Mouse (Mus musculus): ENCODE results near the gene Poglut1. TPM values are rescaled to one million over a fixed set of nuclear protein-coding genes. Genes with fewer than 3 reads are reported as not detected.

The Poglut1 gene
- total RNA-seq (2021) = 1 to 10 TPM; 7.5 to 9.4 TPM
- long read RNA-seq, experiment 1, transcript Poglut1-201 (11 exons, 2,758 nt) = major isoform, 27 of 33 reads
- long read RNA-seq, experiment 1, partial matches to known transcripts = 0 of 33 reads
- long read RNA-seq, experiment 1, other reads (novel, unspliced or antisense) = 3 of 33 reads
- long read RNA-seq, experiment 2, transcript Poglut1-201 (11 exons, 2,758 nt) = major isoform, 17 of 22 reads
- long read RNA-seq, experiment 2, partial matches to known transcripts = 2 of 22 reads
- long read RNA-seq, experiment 2, other reads (novel, unspliced or antisense) = 1 of 22 reads

DNA sequence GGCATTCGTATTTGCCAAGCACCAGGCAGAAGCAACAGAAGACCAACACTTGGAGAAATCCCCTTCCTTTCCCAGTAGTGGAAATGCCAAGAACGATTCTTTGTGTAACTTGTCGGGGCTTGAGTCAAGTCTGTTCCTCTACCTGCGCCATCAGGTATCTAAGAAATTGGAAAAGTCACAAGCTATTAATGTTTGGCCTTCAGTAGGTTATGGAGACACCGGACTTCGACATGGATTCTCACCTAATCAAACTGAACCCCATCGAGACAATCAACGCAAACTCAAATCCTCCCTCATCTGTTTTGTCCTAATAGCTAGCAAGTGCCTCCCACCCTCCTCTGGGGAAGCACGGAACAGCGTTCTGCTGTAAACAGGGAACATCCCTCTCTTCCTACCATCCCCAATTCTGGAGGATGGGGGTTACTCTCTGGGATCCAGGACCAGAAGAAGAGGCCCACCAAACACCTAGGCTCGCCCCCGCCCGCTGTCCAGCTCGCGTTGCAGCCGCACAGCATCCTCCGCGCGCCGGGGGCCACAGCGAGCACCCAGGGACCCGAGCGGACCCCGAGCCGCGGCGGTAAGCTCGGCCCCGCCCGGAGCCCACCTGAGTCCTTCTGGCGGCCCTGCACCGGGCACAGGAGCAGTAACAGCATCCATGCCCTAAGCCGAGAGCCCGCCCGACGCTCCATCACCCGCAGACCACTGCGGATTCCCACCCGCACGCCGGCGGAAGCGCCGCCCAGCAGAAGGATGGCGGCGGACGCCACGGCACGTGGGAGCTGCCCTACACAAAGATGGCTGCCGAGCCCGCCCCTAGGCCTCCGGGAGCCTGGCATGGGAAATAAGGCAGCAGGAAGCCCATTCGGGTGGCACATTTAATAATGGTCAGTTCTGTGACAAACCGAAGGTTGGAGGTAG lies at the start of gene Poglut1:
Poglut1 (minus strand) TSS at position 780 of the 918 bp plus-strand sequence.
- peak; percentile 69 for DNase-seq (ENCODE audit: low spot score)

DNA sequence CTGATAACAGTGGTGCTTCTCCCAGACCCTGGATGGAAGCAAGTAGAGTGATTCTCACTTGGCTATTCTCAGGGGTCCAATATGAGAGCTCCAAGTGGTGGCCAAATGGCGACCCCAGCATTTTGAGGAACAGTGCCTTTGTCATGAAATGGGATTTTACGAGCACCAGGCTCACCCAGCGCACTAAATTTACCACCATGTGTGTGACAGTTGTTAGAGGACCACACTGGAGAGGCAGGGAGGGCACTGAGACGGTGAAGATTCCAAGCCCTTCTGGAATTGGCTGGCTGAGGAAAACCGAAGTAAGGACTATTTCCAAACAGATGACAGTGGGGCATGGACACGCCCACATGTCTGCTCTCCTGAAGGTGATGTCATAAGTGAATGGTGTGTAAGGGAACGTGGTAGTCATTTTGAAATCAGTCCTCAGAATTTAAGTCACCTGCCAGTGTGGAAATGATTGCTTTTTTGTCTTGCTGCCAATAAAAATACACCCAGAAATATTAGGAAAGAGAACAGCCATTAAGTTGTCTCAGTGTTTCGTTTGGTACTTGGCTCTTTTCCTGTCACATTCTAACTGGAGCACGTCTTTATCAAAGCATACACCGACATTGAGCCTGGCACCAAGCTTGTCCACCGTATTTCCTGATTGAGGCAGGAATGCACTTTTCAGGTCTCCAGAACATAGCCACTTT lies 49.1 kb upstream of the Poglut1 start:
- no peak for DNase-seq (ENCODE audit: low spot score)

DNA sequence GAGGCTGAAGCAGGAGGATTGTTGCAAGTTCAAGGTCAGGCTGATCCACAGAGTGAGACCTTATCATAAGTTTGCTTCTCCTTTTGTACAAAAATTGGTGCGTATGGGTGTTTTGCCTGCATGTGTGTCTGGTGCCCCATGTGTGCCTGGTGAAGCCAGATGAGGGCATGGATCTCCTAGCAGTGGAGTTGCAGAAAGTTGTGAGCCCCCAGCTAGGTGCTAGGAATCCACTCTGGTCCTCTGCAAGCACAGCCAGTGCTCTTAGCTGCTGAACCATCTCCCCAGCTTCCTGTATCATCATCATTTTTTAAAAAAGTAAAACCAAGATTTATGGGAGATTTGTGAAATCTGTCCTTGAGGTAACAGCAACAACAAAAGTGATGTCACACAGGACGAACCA lies 46.6 kb upstream of the Poglut1 start:
- no peak for DNase-seq (ENCODE audit: low spot score)

DNA sequence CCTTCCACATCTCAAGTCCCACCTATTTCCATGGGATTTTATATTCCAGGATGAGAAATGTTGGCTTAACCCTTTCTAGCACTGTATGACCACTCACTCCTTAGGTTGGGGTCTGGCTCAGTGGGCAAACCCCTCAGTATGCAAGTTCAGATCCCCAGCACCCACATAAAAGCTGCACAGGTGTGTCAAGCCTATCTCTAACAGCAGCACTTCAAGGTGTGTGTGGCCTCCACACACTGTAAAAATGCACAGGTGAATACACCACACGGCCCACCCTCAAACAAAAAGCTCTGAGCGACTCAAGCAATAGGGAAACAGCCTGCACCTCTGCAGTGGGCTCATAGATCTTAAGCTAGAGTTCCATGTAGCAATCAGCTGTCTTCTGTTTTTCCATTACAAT lies 46.0 kb upstream of the Poglut1 start:
- DNase-seq (ENCODE audit: low spot score) = no peak

DNA sequence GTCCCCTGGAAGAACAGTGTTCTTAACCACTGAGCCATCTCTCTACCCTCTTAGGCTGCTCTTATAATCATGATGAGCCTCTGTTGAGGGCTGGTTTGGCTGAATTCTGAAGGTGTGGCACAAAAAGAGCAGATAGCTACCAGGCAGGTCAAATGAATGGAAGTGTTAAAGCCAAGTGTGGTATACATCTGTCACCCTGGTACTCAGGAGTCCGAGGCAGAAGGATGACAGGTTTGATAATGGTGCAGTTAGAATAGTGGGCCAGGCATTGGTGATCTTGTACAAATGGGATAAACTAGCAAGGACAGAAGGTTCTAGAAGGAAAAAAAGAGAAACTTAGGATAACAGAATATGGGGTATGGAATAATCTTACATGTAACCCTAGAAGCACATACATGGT lies 44.4 kb upstream of the Poglut1 start:
- DNase-seq (ENCODE audit: low spot score) = no peak

DNA sequence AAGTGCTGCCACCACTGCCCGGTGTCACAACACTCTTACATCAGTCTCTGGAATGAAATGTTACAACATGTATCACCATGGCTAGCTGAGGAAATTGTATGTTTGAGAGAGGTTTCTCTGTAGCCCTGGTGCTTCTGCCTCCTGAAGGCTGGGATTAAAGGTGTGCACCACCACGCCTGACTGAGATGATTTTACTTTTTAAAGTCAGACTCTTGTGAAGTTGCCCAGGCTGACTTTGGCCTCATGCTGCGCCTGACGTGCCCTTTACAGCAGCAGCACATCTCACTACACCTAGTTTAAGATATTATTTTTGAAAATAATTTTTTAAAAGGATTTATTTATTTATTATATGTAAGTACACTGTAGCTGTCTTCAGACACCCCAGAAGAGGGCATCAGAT lies 42.9 kb upstream of the Poglut1 start:
- no peak for DNase-seq (ENCODE audit: low spot score)

DNA sequence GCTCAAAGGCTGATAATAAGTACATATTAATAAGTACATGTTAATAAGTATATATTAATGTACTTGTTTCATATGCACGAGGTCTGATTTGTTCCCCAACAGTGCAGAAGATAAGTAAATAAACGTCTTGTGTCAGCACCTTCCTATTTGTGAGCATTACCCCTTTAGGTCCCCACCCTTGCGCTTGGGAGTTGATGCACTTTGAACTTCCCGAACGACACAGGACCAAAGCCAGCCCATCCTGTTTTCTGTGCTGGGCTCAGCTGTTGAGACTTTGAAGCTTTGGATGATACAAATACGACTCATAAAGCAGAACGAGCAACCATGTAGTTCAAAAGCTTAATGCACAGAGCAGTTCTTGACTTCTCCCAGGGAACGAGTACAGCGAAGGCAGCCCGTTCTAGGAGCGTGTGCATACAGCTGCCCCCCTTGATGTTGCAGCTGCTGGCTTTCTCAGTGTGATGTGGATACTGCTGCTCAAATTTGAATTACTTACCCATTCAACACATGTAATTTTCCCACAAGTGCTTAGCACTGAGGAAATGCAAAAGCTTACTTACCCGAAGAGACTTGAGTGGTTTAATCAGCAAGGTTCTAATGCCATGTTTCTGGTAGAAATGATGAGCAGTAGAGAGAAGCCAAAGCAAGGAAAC lies 42.1 kb upstream of the Poglut1 start:
- DNase-seq (ENCODE audit: low spot score) = no peak

DNA sequence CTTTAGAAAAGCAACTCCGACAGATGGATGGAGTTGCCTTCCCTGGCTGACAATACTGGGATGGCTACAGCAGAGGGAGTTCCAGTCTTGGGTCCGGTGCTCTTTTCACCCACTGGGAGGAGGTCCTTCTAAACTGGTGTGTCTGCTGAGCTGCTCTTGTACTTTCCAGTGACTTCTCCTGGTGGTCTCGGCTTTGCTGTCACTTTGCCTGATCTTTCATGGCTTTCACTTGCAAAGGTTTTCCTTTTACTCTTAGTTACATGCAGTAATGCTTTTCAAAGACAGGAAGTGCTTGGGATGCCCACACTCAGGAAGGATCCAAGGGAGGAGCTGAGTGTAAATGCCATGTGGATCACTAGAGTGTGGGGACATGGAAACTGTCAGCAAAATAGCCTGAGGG lies 41.4 kb upstream of the Poglut1 start:
- DNase-seq (ENCODE audit: low spot score) = no peak

DNA sequence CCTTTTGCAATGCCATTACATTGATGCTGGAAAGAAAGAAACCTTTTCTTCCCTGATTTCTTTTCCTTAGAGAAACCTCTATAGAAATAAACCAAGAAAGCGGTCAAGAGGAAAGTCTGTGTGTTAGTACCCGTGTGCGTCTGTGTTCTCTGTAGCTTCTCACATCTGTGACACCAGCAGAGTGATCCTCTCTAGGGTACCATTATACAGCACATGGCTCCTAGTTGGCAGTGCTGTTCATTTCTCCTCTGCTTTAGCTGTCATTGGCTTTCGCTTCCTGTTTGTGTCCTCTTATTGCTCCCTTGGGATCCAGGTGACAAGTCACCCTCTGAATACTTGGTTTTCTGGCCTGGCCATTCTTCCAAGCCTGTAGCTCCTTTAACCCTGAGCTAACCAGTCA lies 37.5 kb upstream of the Poglut1 start:
- DNase-seq (ENCODE audit: low spot score) = no peak

DNA sequence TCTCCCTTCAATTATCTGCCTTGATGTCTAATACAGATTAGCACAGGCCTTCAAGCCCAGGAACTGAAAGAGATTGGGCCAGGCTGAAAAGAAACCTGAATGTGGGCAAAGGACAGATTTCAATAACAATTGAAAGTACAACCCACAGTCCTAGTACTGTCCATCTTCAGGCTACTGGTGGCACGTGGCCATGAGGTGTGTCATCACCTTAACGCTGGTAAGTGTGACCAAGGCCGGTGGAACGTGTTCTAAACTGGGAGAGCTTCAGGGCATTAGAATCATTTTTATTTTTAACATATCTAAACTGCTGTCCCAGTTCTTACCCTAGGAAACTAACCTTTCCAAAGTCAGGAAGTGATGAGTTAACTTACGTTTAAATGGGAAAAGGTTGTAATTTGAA lies 37.1 kb upstream of the Poglut1 start:
- DNase-seq (ENCODE audit: low spot score) = no peak

DNA sequence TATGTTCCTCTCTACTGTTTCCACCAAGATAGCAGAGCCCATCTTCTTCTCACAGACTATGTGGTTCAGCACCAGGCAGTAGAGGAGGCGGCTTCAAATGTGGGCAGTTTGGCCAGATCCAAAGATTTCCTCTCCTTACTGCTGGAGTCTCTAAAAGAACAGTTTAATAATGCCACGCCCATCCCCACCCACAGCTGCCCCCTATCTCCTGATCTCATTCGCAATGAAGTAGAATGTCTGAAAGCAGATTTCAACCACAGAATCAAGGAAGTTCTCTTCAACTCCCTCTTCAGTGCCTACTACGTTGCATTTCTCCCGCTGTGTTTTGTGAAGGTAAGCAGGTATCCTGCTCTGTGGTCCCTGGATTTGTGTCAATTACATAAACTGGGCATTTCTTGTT lies 35.1 kb upstream of the Poglut1 start:
- DNase-seq (ENCODE audit: low spot score) = no peak

DNA sequence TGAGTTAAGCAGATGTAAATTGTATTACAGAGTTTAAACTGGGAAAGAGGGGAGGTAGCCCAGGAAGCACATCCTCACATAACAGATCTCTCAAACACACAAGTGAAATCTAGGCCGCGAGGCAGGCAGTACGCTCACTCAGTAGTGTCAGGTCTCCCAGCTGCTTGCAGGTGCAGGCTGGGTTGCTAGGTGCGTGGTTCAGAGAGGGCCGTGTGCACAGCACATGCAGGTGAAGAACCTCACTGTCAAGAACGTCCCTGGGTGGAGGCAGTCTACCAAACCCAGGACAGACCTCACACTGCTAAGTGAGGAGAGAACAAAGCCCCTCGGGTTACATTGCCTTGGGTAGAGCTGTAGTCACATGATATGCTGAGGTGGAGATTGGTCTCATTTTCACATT lies 34.7 kb upstream of the Poglut1 start:
- no peak for DNase-seq (ENCODE audit: low spot score)

DNA sequence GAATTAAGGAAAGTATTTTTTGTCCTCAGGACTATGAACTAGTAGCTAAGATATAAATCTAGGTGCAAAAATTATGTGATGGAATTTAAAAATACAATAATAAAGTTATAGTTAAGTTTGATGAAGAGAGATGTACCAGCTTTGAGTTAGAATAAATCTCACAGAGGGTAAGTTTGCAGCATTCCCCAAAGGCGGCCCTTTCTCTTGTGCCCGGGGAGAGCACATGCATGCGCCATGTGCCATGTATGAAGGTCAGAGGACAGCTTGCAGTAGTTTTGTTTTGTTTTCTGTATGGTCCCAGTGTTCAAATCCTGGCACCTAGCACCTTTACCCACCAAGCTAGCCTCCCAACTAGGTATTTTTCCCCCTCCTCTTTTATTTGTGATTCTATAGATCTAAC lies 21.4 kb upstream of the Poglut1 start:
- no peak for DNase-seq (ENCODE audit: low spot score)

DNA sequence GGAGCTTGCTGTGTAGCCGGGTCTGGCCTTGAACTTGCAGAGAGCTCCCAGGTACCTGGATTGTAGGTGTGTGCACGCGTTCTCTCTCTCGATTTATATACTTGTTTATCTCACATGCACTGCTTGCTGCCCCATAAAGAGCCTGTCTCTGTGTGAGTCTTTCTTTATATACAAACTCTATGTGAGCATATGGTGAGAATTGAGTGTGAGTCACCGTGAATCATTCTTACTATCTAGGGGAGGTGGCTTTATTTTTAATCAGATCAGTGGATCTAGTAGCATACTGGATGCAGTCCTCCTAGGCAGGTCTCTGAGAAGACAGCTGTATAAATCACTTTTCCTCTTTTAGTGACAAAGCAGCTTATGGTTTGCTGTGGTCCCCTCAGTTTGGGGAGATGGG lies 18.1 kb upstream of the Poglut1 start:
- DNase-seq (ENCODE audit: low spot score) = no peak

DNA sequence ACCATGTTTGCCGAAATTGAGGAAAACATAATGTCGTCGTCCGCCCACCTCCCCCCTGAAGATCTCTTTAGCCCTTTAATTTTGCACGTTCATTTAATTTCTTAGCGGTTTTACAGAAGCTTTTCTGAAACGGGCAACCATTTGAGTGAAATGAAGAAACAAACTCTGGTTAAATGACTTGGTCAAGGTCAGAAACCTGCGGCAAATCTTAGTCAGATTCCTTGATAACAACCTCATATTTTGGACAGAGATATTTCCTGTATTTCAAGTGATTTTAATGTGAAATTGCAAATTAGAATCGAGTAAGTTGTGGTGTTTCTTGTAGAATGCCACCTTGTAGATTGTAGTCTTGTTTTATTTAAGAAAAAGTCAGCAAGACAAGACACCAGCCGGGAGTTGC lies 13.5 kb upstream of the Poglut1 start:
- no peak for DNase-seq (ENCODE audit: low spot score)

DNA sequence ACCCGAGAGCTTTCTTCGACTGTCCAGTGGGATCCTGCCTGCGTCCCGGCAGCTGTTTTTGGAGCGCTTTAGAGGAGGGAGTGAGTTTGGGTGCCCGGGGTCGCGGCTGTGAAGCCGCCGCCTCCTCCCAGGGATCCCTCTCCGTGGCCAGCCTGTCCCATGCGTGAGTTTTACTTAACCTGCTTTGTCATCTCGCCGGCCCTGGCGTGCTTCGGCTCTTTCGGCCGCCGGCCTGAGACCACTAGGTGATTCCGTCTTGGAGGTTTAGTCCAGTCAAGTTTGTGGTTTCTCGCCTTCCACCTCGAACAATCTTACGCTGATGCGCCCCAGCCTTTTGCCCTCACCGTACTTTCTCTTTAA lies 12.9 kb upstream of the Poglut1 start:
- DNase-seq (ENCODE audit: low spot score) = no peak

DNA sequence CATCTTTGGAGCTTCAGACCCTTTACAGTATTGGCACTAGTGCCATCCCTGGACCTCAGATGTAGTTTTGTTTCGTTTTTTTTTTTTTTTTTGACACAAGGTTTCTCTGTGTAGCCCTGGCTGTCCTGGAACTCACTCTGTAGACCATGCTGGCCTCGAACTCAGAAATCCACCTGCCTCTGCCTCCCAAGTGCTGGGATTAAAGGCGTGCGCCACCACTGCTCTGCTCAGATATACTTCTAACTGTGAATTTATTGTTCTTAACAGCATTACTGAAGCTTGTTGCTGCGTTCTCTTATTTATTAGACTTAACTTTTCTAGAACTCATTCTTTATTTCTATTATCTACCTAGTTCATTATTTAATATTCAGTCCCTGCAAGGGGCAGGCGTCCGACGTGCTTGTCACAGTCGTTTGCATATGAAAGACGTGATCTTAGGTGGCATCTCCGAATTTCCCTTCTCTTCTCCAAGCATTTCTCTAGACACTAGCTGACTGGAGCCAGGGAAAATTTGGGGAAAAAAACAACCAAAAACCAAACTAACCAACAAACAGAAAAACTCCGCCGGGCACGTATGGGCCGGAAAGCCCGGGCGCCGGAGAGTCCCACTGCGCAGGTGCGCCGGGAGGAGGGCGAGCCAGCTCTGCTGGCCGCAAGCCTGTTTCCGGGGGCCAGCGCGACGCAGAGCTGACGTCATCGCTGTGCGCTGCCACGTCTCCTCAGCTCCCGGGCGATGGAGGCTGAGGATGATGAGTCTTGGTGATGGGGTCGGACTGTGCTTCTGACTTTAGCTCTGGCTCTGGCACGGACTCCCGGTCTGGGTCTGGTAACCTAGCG lies 12.3 kb upstream of the Poglut1 start:
- DNase-seq (ENCODE audit: low spot score) = peak; percentile 95

DNA sequence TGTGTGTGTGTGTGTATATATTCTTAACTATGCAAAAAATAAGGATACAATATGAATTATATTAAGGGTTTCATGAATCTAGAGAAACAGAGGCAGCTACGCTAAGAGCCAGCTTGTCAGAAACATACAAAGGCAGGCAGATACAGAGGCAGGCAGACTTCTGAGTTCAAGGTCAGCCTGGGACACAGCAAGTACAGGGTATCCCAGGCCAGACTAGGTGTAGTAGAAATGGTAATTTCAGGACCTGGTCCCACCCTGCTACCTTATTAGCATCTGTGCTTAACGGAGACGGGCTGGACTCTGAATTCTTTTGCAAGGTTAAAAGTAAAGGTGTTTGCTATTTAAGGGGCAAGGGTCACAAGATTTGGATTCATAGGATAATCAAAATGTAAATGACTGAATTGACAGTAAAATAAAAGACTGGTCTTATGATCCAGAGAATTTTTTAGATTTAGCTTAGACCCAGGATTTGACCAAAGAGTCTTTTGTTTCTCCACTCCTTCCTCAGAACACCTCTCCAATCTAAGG lies 8.2 kb upstream of the Poglut1 start, which contains the start of gene Tmem39a:
Tmem39a (plus strand) TSS at position 478 of the 528 bp plus-strand sequence.
- DNase-seq (ENCODE audit: low spot score) = no peak

DNA sequence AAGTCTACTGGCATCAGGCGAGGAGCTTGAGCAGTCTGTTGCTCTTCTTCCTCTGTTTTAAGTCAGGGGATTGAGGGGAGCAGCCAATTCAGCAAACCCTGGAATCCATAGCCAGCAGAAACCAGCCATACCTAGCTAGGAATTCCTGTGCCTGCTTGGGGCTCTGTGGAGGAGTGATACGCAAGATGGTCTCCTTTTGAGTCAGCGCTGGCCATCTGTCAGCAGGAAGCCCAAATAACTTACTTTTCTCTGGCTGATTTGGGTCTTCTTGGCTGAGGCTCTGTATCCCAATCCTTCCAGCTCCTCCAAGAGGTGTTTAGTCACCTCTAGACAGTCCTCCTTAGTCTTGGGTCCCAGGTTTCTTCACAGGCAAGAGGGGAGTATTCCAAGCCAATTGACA lies 5.9 kb upstream of the Poglut1 start:
- no peak for DNase-seq (ENCODE audit: low spot score)

DNA sequence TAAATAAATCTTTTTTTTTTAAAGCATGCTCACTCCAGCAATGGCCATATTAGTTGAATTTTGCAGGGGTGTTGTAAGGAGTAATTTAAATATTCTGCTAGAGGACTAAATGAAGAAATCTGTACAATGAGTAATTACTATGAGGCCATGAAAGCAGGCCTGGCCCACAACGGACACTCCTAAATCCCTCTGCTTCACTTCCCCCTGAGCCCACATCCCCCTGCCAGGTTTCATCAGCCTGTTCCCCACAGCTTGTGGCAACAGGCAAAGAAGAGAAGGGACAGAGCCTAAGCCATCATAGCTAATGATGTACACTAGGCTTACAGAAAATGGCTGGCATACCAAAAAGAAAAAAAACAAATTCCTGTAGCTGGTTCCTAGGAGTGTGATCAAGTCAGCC lies 2.1 kb downstream of the Poglut1 start:
- no peak for DNase-seq (ENCODE audit: low spot score)
